In genomic region chr10:62588616-62589015, GRCm38 (mm10) we compare ENCODE assay signal across 15 mouse cellular contexts. TPM values are rescaled to one million over a fixed set of nuclear protein-coding genes. Genes with fewer than 3 reads are reported as not detected.
DNase-seq lines count a peak whose midpoint lies in the region; ATAC-seq lines count a peak whose summit lies in the region.
"Had no signal": no experiment of that assay in that cellular context is flagged by ENCODE, and none has a peak within 500 bp of the region (broad histone marks: within the 10 kb centered on the region; RNA-seq: fewer than 3 reads in every experiment).

No protein-coding gene starts in this region.

- peaks cover 98% of the 10 kb centered on the region for H3K36me3 ChIP-seq in kidney, embryonic 14.5 days (ENCODE audit: control insufficient read depth, insufficient read depth, low read length)
- peaks cover 92% of the 10 kb centered on the region for H3K36me3 ChIP-seq in neural tube, embryonic 15.5 days

- no peak overlapping the region for H3K9ac ChIP-seq in kidney, embryonic 14.5 days (ENCODE audit: low read depth, low read length)
- H3K9ac ChIP-seq in neural tube, embryonic 15.5 days (replicated peaks) = no peak overlapping the region
- H3K9ac ChIP-seq: forebrain, embryonic 13.5 days; limb, embryonic 12.5 days; liver, embryonic 15.5 days; midbrain, embryonic 12.5 days had no signal

- no peak overlapping the region for H3K4me2 ChIP-seq in kidney, embryonic 14.5 days (replicated peaks; ENCODE audit: low read depth, low read length)
- no peak overlapping the region for H3K4me2 ChIP-seq in neural tube, embryonic 15.5 days
- H3K4me2 ChIP-seq: forebrain, embryonic 13.5 days; limb, embryonic 12.5 days; liver, embryonic 15.5 days; midbrain, embryonic 12.5 days had no signal

- H3K4me3 ChIP-seq in kidney, embryonic 14.5 days (ENCODE audit: low read length) = no peak overlapping the region
- H3K4me3 ChIP-seq in neural tube, embryonic 15.5 days (replicated peaks) = no peak overlapping the region
- H3K4me3 ChIP-seq: forebrain, embryonic 13.5 days; limb, embryonic 12.5 days; liver, embryonic 15.5 days; midbrain, embryonic 12.5 days had no signal

- no peaks in the 10 kb centered on the region for H3K4me1 ChIP-seq in kidney, embryonic 14.5 days (ENCODE audit: control insufficient read depth, insufficient read depth, low read length)
- no peaks in the 10 kb centered on the region for H3K4me1 ChIP-seq in neural tube, embryonic 15.5 days
- H3K4me1 ChIP-seq: forebrain, embryonic 13.5 days; limb, embryonic 12.5 days; midbrain, embryonic 12.5 days had no signal

- no peak overlapping the region for H3K27ac ChIP-seq in kidney, embryonic 14.5 days (ENCODE audit: low read depth, low read length)
- H3K27ac ChIP-seq in neural tube, embryonic 15.5 days (replicated peaks) = no peak overlapping the region
- H3K27ac ChIP-seq: forebrain, embryonic 13.5 days; limb, embryonic 12.5 days; liver, embryonic 15.5 days; midbrain, embryonic 12.5 days had no signal

- peak; percentile 24 to 50 for DNase-seq in cerebellum, postnatal 10 days
- DNase-seq in kidney, adult 9 months = peak; percentile 56
- DNase-seq in MN1 (ENCODE audit: low spot score) = peak; percentile 60
- peak; percentile 57 for DNase-seq in kidney, postnatal 10 days
- DNase-seq: cerebellum, adult 9-10 months; embryo, embryonic 11 days; lung, postnatal 4 days had no signal

- H3K27me3 ChIP-seq in kidney, embryonic 14.5 days (ENCODE audit: control insufficient read depth, insufficient read depth, low read length) = no peaks in the 10 kb centered on the region
- H3K27me3 ChIP-seq in neural tube, embryonic 15.5 days (replicated peaks) = no peaks in the 10 kb centered on the region
- H3K27me3 ChIP-seq: forebrain, embryonic 13.5 days; limb, embryonic 12.5 days; liver, embryonic 15.5 days; midbrain, embryonic 12.5 days had no signal

- no peak for ATAC-seq in cerebellum, adult (ENCODE audit: insufficient number of reproducible peaks, low FRiP score, low TSS enrichment)
- ATAC-seq in kidney, embryonic 14.5 days (ENCODE audit: low FRiP score, low TSS enrichment) = no peak
- no peak for ATAC-seq in neural tube, embryonic 15.5 days (ENCODE audit: low FRiP score)
- ATAC-seq: forebrain, embryonic 13.5 days; inflammation-experienced regulatory T-cells, adult 6 months had no signal

- H3K9me3 ChIP-seq in kidney, embryonic 14.5 days (ENCODE audit: control insufficient read depth, low read length) = no peaks in the 10 kb centered on the region
- no peaks in the 10 kb centered on the region for H3K9me3 ChIP-seq in neural tube, embryonic 15.5 days (replicated peaks)
- H3K9me3 ChIP-seq: forebrain, embryonic 13.5 days; limb, embryonic 12.5 days; liver, embryonic 15.5 days; midbrain, embryonic 12.5 days had no signal

- 65% methylated on average over 4 of the region's 4 CpGs for WGBS in kidney, embryonic 14.5 days
- WGBS in neural tube, embryonic 15.5 days = 87% methylated on average over 4 of the region's 4 CpGs

RNA-seq across cellular contexts. Expression of gene Kif1bp, which starts 10.4 kb away (rescaled TPM):
- polyA plus RNA-seq in kidney, embryonic 14.5 days (2014; fragmentation: Nextera tagmentation; extraction: Ambion mirVana) = 32.4 and 41.5 TPM in 2 replicates
- 68.7 and 75.5 TPM in 2 replicates for polyA plus RNA-seq in neural tube, embryonic 15.5 days (2015; fragmentation: Nextera tagmentation; extraction: Ambion mirVana)

RNA-seq across cellular contexts. Expression of gene Ddx21, which starts 13.5 kb away (rescaled TPM):
- 23.4 and 36.3 TPM in 2 replicates for polyA plus RNA-seq in kidney, embryonic 14.5 days (2014; fragmentation: Nextera tagmentation; extraction: Ambion mirVana)
- 12.0 and 14.3 TPM in 2 replicates for polyA plus RNA-seq in neural tube, embryonic 15.5 days (2015; fragmentation: Nextera tagmentation; extraction: Ambion mirVana)
